Mouse (Mus musculus): ENCODE data around the gene Kcnh4.

DNA sequence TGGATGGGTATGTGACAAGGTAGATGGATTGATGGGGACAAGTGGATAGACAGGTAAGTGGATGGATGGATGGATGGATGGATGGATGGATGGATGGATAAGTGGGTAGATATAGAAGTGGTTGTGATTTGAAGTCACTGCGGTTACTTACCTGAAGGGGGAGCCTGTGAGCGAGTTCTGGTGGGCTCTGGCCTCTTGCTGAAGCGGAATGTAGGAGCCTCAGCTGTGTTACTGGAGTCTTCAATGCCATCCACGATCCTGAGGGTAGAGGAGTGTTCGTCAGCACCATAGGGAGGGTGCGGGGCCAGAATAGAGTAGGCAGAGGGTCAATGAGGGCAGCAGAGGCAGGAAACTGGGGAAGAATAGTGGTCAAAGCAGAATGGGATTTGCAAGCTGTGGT lies 14.7 kb downstream of the Kcnh4 start:
- no peak for TF ChIP-seq CHD2 (IDR thresholded peaks at IDR 0.05; ENCODE audit: low read depth, low read length)
- no peak for TF ChIP-seq ZC3H11A (IDR thresholded peaks at IDR 0.05; ENCODE audit: borderline replicate concordance, low read depth, low read length)
- no peak for TF ChIP-seq ZNF384 (IDR thresholded peaks at IDR 0.05; ENCODE audit: low read depth, low read length)
- no peak for TF ChIP-seq MAFK (IDR thresholded peaks at IDR 0.05; ENCODE audit: insufficient read depth, low read depth, low read length)
- TF ChIP-seq HCFC1 (IDR thresholded peaks at IDR 0.05; ENCODE audit: borderline replicate concordance, insufficient read depth, low read length) = no peak

All from ES-E14 (cell line).